Mouse (Mus musculus) small intestine, adult 2 months (tissue): Measurements from ENCODE around the gene Cux2. TPM values are rescaled to one million over a fixed set of nuclear protein-coding genes. Genes with fewer than 3 reads are reported as not detected.

ENCODE experiments used
- H3K27ac ChIP-seq: fragments of 200-500 bp; 2 replicates; pipeline ENCODE4 v1.5.1; 2012; ENCODE audit warnings: low read depth, low read length, control low read depth, inconsistent platforms; ENCODE audit not compliant: insufficient read depth
- H3K27me3 ChIP-seq: fragments of 200-500 bp; 2 replicates; pipeline ENCODE4 v1.6.1; 2012; ENCODE audit warnings: mild to moderate bottlenecking, moderate library complexity, low read length, inconsistent platforms; ENCODE audit not compliant: control insufficient read depth, insufficient read depth
- H3K36me3 ChIP-seq: fragments of 200-500 bp; 2 replicates; pipeline ENCODE4 v1.6.1; 2012; ENCODE audit warnings: mild to moderate bottlenecking, low read length, control low read depth, inconsistent platforms; ENCODE audit not compliant: control insufficient read depth, insufficient read depth
- H3K4me1 ChIP-seq: fragments of 200-500 bp; 2 replicates; pipeline ENCODE4 v1.6.1; 2012; ENCODE audit warnings: low read length, inconsistent platforms, mixed read lengths; ENCODE audit not compliant: control insufficient read depth, insufficient read depth, insufficient read length
- H3K4me3 ChIP-seq: fragments of 200-500 bp; 2 replicates; pipeline ENCODE4 v1.5.1; 2012; ENCODE audit warnings: low read depth, mild to moderate bottlenecking, control low read depth, inconsistent platforms, low read length, moderate library complexity
- CTCF ChIP-seq: fragments of 200-500 bp; IDR thresholded peaks from 2 replicates; pipeline ENCODE4 v1.5.1; 2012; ENCODE audit warnings: low read depth, mild to moderate bottlenecking, control low read depth, inconsistent platforms, low read length, moderate library complexity, mixed read lengths; ENCODE audit not compliant: insufficient replicate concordance, insufficient read length; ENCODE audit errors: extremely low read depth
- POLR2A ChIP-seq: fragments of 200-500 bp; IDR thresholded peaks from 2 replicates; pipeline ENCODE4 v1.6.1; 2012; ENCODE audit warnings: low read depth, mild to moderate bottlenecking, control low read depth, inconsistent platforms, low read length, moderate library complexity
- WGBS: fragments of 180-500 bp; shearing (Covaris S2); methylation state at CpG from one replicate; pipeline ENCODE4 v1.1.7; 2018; 5-methylcytosine and 5-hydroxymethylcytosine counted together
- polyA plus RNA-seq: library from polyadenylated mRNA; depleted of rRNA; stranded (reverse); fragments of >200 nt; gene quantifications from 2 replicates; pipeline ENCODE4 v1.2.3, GENCODE M21; 2012

Gene Cux2
- polyA plus RNA-seq, 1 experiment, result 2.6 TPM

- Histone ChIP-seq H3K4me1 (no peaks in the 10 kb centered on the region), H3K27ac (no peak overlapping the region), H3K27me3 (peaks cover 9% of the 10 kb centered on the region), H3K4me3 (no peak overlapping the region), H3K36me3 (no peaks in the 10 kb centered on the region)
- TF ChIP-seq POLR2A, result no peak
- no peak for TF ChIP-seq CTCF
- 19% methylated on average over 2 of the region's 2 CpGs for WGBS
Measured at GRCm38 (mm10) chr5:121950175-121950574, 99.7 kb downstream of the Cux2 start.

DNA sequence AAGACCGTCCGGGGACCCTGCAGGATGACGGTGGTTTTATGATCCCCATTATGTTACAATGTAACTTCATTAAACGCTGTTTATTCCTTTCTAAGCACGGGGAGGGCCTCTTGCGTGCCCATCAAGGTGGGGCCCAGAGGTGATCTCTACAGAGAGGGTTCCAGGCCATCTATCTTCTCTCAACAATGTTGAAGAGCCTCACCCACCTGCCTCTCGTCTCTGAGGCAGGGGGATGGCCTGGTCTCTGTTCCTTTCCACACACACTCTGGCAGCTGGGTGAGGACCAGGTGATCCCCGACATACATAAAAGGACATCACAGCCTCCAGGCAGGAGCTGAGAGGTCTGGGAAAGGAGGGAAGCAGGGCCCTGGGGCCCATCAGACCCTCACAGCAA lies 100.9 kb downstream of the Cux2 start:
- TF ChIP-seq CTCF (no peak), POLR2A (no peak)
- no peaks in the 10 kb centered on the region for H3K4me1 ChIP-seq
- no peaks in the 10 kb centered on the region for H3K36me3 ChIP-seq
- peaks cover 9% of the 10 kb centered on the region for H3K27me3 ChIP-seq
- 21% methylated on average over 8 of the region's 8 CpGs for WGBS
- no peak overlapping the region for H3K27ac ChIP-seq
- H3K4me3 ChIP-seq, result no peak overlapping the region

DNA sequence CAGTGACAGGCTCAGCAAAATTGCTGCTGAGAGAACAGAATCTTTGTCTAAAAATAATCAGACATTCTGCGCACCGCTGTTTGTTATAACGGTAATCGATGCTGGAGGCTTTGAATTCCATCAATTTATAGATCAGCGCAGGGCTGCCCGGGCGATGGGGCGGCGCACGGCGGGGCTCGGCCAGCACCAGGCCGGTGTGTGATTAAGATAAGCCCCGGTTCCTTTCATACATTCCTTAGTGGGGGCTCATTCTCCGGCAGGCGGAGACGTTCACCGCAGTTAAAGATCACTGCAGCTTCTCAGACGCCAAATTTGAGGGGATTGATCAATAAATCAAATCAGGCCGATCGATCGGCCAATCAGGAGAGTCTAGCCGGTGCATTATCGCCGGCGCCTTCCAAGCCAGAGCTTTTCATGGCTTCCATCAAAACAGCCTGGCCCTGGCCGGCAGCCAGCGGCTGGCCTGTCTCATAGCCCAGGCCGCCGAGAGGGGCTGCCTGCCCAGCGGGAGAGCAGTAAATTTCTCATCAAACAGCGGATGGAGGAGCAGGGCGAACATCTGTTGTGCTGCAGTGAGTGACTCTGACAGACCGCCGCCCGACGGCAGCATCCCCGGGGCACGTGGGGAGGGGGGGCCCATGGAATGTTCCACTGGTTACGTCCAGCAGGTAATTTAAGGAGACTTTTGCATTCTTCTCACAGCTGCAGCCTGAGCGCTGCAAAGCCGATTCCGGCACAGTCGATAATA lies 101.4 kb downstream of the Cux2 start:
- Histone ChIP-seq H3K27me3 (peaks cover 9% of the 10 kb centered on the region), H3K4me1 (no peaks in the 10 kb centered on the region), H3K4me3 (no peak overlapping the region; the same call in 1 of the 2 replicates), H3K36me3 (no peaks in the 10 kb centered on the region), H3K27ac (no peak overlapping the region)
- TF ChIP-seq CTCF (no peak), POLR2A (no peak)
- WGBS, result 4% methylated on average over 44 of the region's 44 CpGs

GRCm38 (mm10) chr5:121946657-121947245 lies 103.2 kb downstream of the Cux2 start:
- 72% methylated on average over 7 of the region's 7 CpGs for WGBS

DNA sequence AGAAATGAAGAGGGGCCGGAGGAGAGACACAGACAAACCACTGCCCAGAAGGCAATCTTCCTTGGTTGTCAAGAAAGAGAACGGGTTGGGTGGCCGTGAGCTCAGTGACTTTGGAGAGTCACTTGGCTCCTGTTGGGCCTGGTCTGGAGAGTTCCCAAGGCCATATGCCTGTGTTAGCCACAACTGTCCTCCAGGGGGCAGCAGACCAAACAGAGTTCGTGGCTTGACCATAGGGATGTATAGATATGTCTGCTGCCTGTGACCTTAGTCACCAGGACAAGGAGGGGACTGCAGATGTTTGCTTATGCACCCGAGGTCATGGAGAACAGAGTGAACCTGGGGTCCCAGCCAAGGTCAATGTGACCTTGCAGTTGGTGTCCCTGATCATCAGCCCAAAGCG lies 104.1 kb downstream of the Cux2 start:
- H3K36me3 ChIP-seq, result no peaks in the 10 kb centered on the region
- WGBS, result 50% methylated on average over 6 of the region's 6 CpGs
- H3K4me1 ChIP-seq, result no peaks in the 10 kb centered on the region
- TF ChIP-seq POLR2A (no peak), CTCF (peak; percentile 71; the same call in 1 of the 2 replicates)
- no peak overlapping the region for H3K4me3 ChIP-seq
- no peak overlapping the region for H3K27ac ChIP-seq
- peaks cover 9% of the 10 kb centered on the region for H3K27me3 ChIP-seq

More at GRCm38 (mm10) chr5:121946657-121947245, 103.2 kb downstream of the Cux2 start:
- Histone ChIP-seq H3K4me3 (no peak overlapping the region), H3K36me3 (no peaks in the 10 kb centered on the region), H3K4me1 (no peaks in the 10 kb centered on the region), H3K27ac (no peak overlapping the region), H3K27me3 (peaks cover 9% of the 10 kb centered on the region)
- no peak for TF ChIP-seq POLR2A
- no peak for TF ChIP-seq CTCF

DNA sequence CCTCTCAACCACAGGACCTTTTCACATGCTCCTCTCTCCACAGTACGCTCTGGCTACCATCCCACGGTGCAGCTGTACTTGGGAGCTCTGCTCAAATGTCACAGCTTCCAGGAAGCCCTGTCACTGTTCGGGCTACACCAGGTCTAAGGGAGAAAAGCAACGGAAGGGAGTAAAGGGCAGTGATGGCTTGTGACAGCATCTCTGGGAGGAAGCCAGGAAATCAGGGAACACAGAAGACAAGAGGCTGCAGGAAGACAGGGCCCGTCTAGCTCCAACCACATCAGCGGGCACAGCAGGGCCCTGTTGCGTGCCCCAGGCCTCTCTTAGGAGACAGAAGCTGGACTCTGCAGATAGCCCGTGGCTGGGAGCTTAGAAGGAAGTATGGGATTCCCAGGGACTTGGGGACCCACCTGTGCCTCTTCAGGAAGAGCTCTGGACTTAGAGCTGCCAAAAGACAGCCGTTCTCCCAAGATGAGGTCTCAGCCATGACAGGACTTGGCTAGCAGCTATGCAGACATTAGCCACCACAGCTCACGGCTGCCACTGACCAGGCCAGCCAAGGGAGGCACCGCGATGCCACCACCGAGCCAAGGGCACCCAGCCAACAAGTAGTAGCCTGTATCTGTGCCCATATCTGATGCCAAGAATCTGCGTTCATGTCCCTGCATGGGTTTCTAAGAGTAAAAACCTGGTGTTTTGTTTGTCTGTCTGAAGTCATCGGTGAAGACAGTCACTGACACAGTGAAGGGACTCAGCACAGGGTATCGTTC lies 105.7 kb downstream of the Cux2 start:
- Histone ChIP-seq H3K27ac (no peak overlapping the region), H3K4me3 (no peak overlapping the region), H3K4me1 (no peaks in the 10 kb centered on the region), H3K27me3 (peaks cover 9% of the 10 kb centered on the region), H3K36me3 (no peaks in the 10 kb centered on the region)
- TF ChIP-seq CTCF, result no peak
- no peak for TF ChIP-seq POLR2A
- WGBS, result 85% methylated on average over 16 of the region's 16 CpGs

GRCm38 (mm10) chr5:121943472-121943871 lies 106.4 kb downstream of the Cux2 start:
- TF ChIP-seq POLR2A, result no peak
- peak; percentile 87; the same call in 1 of the 2 replicates for TF ChIP-seq CTCF
- Histone ChIP-seq H3K4me1 (no peaks in the 10 kb centered on the region), H3K27me3 (peaks cover 3% of the 10 kb centered on the region; the same call in 1 of the 2 replicates), H3K4me3 (no peak overlapping the region), H3K36me3 (no peaks in the 10 kb centered on the region), H3K27ac (no peak overlapping the region)
- WGBS, result 51% methylated on average over 7 of the region's 7 CpGs
